Mouse (Mus musculus): Measurements from ENCODE around the gene Npcd.

DNA sequence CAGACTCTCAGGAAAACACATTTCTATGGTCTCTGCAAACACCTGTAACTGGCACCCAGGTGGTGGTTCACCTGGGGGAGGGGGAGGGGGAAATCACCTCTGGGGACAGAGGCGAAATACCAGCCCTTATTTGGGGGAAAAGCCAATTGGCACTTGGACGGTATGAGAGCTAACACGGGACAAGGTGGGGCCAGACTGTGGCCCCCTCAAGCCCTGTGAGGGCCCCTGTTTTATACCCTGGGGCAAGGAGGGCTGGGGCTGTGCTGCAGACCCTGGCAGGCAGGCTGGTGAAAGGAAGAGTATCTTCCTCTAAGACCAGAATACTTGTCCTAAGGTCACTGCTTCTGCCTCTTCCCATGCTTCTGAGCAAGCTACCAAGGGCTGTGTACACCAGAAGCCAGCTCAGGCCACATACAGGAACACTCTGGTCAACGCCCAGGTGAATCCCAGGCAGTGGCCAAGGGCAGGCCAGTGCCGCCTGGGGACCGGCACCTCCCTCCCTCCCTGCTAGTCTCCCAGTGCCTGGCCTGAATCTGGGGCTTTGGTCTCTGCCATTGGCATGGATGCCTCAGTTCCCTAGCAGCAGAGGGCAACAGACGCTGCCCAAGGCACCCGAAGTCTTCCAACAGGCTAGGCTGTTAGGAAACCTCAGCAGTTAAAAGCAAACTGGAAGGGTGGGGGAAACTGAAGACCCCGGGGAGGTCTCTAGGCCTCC lies 7.7 kb downstream of the Npcd start:
- no peak for TF ChIP-seq CTCF (IDR thresholded peaks at IDR 0.05; ENCODE audit: low read depth, low read length)
- no peak for TF ChIP-seq POLR2A (IDR thresholded peaks at IDR 0.05; ENCODE audit: extremely low read depth, insufficient read depth, low read length)
